Mouse (Mus musculus): ENCODE measurements around the gene Crocc. TPM values are rescaled to one million over a fixed set of nuclear protein-coding genes. Genes with fewer than 3 reads are reported as not detected.

The Crocc gene
- polyA plus RNA-seq, 1 experiment from 2014 or later = 3.0 TPM

DNA sequence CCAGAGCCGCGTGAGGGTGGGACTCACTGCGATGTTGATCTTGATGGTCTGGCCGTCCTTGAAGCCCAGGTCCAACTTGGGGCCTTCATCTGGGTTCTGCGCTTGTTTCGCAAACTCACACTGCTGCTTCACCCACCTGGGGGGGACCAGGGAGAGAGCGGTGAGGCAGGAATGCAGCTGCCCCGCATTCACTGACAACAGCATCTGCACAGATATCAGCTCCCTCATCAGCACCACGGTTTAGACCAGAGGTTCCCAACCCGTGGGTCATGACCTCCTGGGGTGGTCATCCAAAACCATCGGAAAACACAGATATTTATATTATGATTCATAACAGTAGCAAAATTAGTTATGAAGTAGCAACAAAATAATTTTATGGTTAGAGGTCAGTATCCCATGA lies 12.2 kb upstream of the Crocc start:
- Histone ChIP-seq H3K4me3 (replicated peaks; ENCODE audit: low read length) (no peak overlapping the region), H3K36me3 (ENCODE audit: control insufficient read depth, insufficient read depth, low read length) (no peaks in the 10 kb centered on the region), H3K27me3 (ENCODE audit: control insufficient read depth, insufficient read depth, low read length) (no peaks in the 10 kb centered on the region), H3K9me3 (replicated peaks; ENCODE audit: control insufficient read depth, low read length) (no peaks in the 10 kb centered on the region), H3K4me1 (ENCODE audit: control insufficient read depth, insufficient read depth, low read length) (peaks cover 16% of the 10 kb centered on the region), H3K4me2 (ENCODE audit: low read depth, low read length) (no peak overlapping the region), H3K9ac (ENCODE audit: low read length) (no peak overlapping the region), H3K27ac (ENCODE audit: low read length) (no peak overlapping the region)
- ATAC-seq (ENCODE audit: insufficient read depth, low FRiP score) = no peak
- 87% methylated on average over 11 of the region's 11 CpGs for WGBS

- H3K4me2 ChIP-seq (ENCODE audit: low read depth, low read length) = no peak overlapping the region
- no peak for ATAC-seq (ENCODE audit: insufficient read depth, low FRiP score)
- H3K9me3 ChIP-seq (replicated peaks; ENCODE audit: control insufficient read depth, low read length) = no peaks in the 10 kb centered on the region
- H3K9ac ChIP-seq (ENCODE audit: low read length) = no peak overlapping the region
- WGBS = 65% methylated on average over 4 of the region's 4 CpGs
- H3K36me3 ChIP-seq (ENCODE audit: control insufficient read depth, insufficient read depth, low read length) = no peaks in the 10 kb centered on the region; the same call in 1 of the 2 replicates
- no peak overlapping the region for H3K27ac ChIP-seq (ENCODE audit: low read length)
- H3K4me3 ChIP-seq (replicated peaks; ENCODE audit: low read length) = no peak overlapping the region
- no peaks in the 10 kb centered on the region for H3K27me3 ChIP-seq (ENCODE audit: control insufficient read depth, insufficient read depth, low read length)
- peaks cover 9% of the 10 kb centered on the region; the same call in 1 of the 2 replicates for H3K4me1 ChIP-seq (ENCODE audit: control insufficient read depth, insufficient read depth, low read length)
These were observed 9.4 kb upstream of the Crocc start for GRCm38 (mm10) chr4:141069731-141070130.

DNA sequence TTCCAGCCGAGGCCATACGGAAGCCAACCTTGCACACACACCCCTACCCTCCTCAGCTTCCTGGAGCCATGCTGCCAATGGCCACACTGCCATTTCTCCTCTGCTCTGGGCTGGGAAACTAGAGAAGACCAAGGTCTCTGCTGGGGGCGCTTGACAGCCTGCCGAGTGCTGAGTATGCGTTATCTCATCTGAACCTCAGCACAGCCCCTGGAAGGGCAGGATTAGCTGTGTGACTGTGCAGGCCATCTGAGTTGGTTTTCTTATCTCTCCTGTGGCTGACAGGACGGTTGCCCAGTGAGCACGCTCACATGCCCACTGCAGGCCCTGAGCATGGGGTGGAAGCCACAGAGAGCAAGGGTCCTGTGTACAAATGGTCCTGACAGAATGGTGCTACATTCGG lies 8.3 kb upstream of the Crocc start:
- H3K4me3 ChIP-seq (replicated peaks; ENCODE audit: low read length) = no peak overlapping the region
- H3K9ac ChIP-seq (ENCODE audit: low read length) = no peak overlapping the region
- H3K36me3 ChIP-seq (ENCODE audit: control insufficient read depth, insufficient read depth, low read length) = no peaks in the 10 kb centered on the region; the same call in 1 of the 2 replicates
- no peak overlapping the region for H3K4me2 ChIP-seq (ENCODE audit: low read depth, low read length)
- no peak for ATAC-seq (ENCODE audit: insufficient read depth, low FRiP score)
- H3K9me3 ChIP-seq (replicated peaks; ENCODE audit: control insufficient read depth, low read length) = no peaks in the 10 kb centered on the region
- WGBS = 83% methylated on average over 8 of the region's 8 CpGs
- H3K27me3 ChIP-seq (ENCODE audit: control insufficient read depth, insufficient read depth, low read length) = no peaks in the 10 kb centered on the region
- peaks cover 9% of the 10 kb centered on the region; the same call in 1 of the 2 replicates for H3K4me1 ChIP-seq (ENCODE audit: control insufficient read depth, insufficient read depth, low read length)
- H3K27ac ChIP-seq (ENCODE audit: low read length) = no peak overlapping the region

GRCm38 (mm10) chr4:141067516-141068046 lies 7.2 kb upstream of the Crocc start:
- Histone ChIP-seq H3K27me3 (ENCODE audit: control insufficient read depth, insufficient read depth, low read length) (no peaks in the 10 kb centered on the region), H3K4me3 (replicated peaks; ENCODE audit: low read length) (no peak overlapping the region), H3K36me3 (ENCODE audit: control insufficient read depth, insufficient read depth, low read length) (no peaks in the 10 kb centered on the region; the same call in 1 of the 2 replicates), H3K4me1 (ENCODE audit: control insufficient read depth, insufficient read depth, low read length) (peaks cover 9% of the 10 kb centered on the region; the same call in 1 of the 2 replicates), H3K9me3 (replicated peaks; ENCODE audit: control insufficient read depth, low read length) (no peaks in the 10 kb centered on the region), H3K27ac (ENCODE audit: low read length) (no peak overlapping the region), H3K9ac (ENCODE audit: low read length) (peak overlapping the region; percentile 26; the same call in 1 of the 2 replicates), H3K4me2 (ENCODE audit: low read depth, low read length) (no peak overlapping the region)
- 79% methylated on average over 9 of the region's 9 CpGs for WGBS
- no peak for ATAC-seq (ENCODE audit: insufficient read depth, low FRiP score)

- Histone ChIP-seq H3K4me2 (ENCODE audit: low read depth, low read length) (no peak overlapping the region), H3K27ac (ENCODE audit: low read length) (no peak overlapping the region), H3K4me3 (replicated peaks; ENCODE audit: low read length) (no peak overlapping the region), H3K9me3 (replicated peaks; ENCODE audit: control insufficient read depth, low read length) (no peaks in the 10 kb centered on the region), H3K36me3 (ENCODE audit: control insufficient read depth, insufficient read depth, low read length) (no peaks in the 10 kb centered on the region; the same call in 1 of the 2 replicates), H3K9ac (ENCODE audit: low read length) (peak overlapping the region; percentile 26; the same call in 1 of the 2 replicates), H3K4me1 (ENCODE audit: control insufficient read depth, insufficient read depth, low read length) (peaks cover 9% of the 10 kb centered on the region; the same call in 1 of the 2 replicates), H3K27me3 (ENCODE audit: control insufficient read depth, insufficient read depth, low read length) (no peaks in the 10 kb centered on the region)
- 73% methylated on average over 12 of the region's 12 CpGs for WGBS
- ATAC-seq (ENCODE audit: insufficient read depth, low FRiP score) = no peak
These were observed 6.6 kb upstream of the Crocc start for GRCm38 (mm10) chr4:141066709-141067515.

DNA sequence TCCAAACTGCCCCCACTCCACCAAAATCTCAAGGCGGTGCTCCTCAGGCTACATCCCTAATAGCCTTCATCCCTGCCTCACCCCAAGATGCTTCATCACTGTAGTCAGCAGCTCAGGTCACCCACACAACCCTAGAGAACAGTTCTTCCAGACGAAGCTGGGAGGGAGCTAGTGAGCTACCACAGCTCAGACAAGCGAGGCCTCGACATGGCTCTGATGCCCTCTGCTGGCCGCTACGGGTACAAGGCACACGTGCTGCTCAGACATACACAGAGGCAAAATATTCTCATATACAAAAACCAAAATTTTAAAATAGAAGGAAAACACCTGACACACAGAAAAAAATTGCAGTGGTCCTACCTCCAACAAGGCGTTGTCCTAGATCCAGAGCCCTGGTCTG lies 4.8 kb upstream of the Crocc start:
- Histone ChIP-seq H3K9me3 (replicated peaks; ENCODE audit: control insufficient read depth, low read length) (no peaks in the 10 kb centered on the region), H3K4me3 (replicated peaks; ENCODE audit: low read length) (no peak overlapping the region), H3K27ac (ENCODE audit: low read length) (no peak overlapping the region), H3K27me3 (ENCODE audit: control insufficient read depth, insufficient read depth, low read length) (no peaks in the 10 kb centered on the region), H3K4me2 (ENCODE audit: low read depth, low read length) (no peak overlapping the region), H3K36me3 (ENCODE audit: control insufficient read depth, insufficient read depth, low read length) (no peaks in the 10 kb centered on the region; the same call in 1 of the 2 replicates), H3K4me1 (ENCODE audit: control insufficient read depth, insufficient read depth, low read length) (peaks cover 9% of the 10 kb centered on the region; the same call in 1 of the 2 replicates), H3K9ac (ENCODE audit: low read length) (no peak overlapping the region)
- WGBS = 7% methylated on average over 8 of the region's 8 CpGs
- ATAC-seq (ENCODE audit: insufficient read depth, low FRiP score) = no peak

DNA sequence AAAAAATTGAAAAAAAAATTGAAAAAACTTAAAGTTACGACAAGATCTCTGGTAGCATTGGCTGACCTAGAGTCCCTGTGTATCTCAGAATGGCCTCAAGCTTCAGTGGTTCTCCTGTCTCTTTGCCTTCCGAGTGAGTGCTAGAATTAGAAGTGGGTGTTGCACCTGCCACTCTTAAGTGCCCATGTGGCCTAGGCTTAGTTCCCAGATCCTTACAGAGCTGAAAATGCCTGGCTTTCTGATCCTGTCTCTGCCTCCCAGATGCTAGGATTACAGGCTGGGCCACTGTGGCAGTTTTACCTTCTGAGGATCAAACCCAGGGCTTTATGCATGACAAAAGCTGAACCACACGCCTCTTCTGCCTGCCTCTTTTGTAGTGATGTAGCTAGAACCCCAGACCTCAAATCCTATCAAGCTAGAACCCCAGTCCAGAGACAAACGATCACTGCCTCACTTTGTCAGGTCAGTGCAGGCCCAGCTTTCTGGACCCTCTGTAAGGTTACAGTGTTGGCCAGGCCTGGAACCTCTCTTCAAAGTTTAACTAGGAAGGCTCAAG lies 3.8 kb upstream of the Crocc start:
- Histone ChIP-seq H3K4me2 (ENCODE audit: low read depth, low read length) (no peak overlapping the region), H3K4me3 (replicated peaks; ENCODE audit: low read length) (no peak overlapping the region), H3K9ac (ENCODE audit: low read length) (no peak overlapping the region), H3K36me3 (ENCODE audit: control insufficient read depth, insufficient read depth, low read length) (no peaks in the 10 kb centered on the region; the same call in 1 of the 2 replicates), H3K4me1 (ENCODE audit: control insufficient read depth, insufficient read depth, low read length) (peaks cover 16% of the 10 kb centered on the region), H3K9me3 (replicated peaks; ENCODE audit: control insufficient read depth, low read length) (no peaks in the 10 kb centered on the region), H3K27ac (ENCODE audit: low read length) (no peak overlapping the region), H3K27me3 (ENCODE audit: control insufficient read depth, insufficient read depth, low read length) (no peaks in the 10 kb centered on the region)
- 86% methylated on average over 4 of the region's 4 CpGs for WGBS
- ATAC-seq (ENCODE audit: insufficient read depth, low FRiP score) = no peak

DNA sequence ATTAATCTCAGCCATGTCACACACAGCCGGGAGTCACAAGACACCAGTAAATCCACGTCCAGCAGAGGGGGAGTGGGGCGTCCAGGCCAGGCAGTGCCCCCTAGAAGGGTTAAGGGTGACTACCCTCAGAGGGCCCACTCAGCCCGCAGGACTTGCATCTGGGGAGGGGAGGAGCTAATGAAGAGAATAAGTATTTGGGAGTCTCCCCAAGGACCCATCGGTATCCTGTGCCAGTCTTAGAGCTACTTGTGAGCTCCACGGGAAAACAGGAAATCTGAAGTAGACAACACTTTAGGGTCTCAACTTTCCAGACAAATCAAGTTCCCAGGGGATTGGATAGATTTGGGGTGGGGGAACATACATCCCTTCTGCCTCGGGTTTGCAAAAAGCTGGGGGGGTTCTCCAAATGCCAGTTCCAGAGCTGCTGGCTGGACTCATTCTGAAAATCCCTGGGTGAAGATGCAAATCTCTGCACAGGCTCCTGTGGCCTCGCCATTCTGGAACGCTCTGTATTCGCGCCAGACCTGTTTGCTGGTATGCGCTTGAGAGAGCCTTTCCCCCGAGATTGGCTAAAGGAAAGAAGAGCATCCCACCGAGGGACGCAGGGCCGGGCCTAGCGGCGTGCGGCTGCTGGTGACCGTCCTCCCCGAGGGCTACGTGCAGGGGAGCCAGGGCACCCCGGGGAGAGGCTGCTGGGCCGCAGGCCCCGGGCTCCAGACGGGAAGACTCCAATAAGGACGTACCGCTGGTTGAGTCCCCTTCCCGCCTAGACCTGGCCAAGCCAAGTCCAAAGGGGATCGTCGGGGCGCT lies 529 bp downstream of the Crocc start:
- Histone ChIP-seq H3K4me1 (ENCODE audit: control insufficient read depth, insufficient read depth, low read length) (peaks cover 7% of the 10 kb centered on the region; the same call in 1 of the 2 replicates), H3K9me3 (replicated peaks; ENCODE audit: control insufficient read depth, low read length) (no peaks in the 10 kb centered on the region), H3K9ac (ENCODE audit: low read length) (peak overlapping the region; percentile 91), H3K4me3 (replicated peaks; ENCODE audit: low read length) (peak overlapping the region; percentile 71), H3K4me2 (ENCODE audit: low read depth, low read length) (peak overlapping the region; percentile 80), H3K27me3 (ENCODE audit: control insufficient read depth, insufficient read depth, low read length) (no peaks in the 10 kb centered on the region), H3K27ac (ENCODE audit: low read length) (peak overlapping the region; percentile 91), H3K36me3 (ENCODE audit: control insufficient read depth, insufficient read depth, low read length) (no peaks in the 10 kb centered on the region)
- peak; percentile 48; the same call in 1 of the 2 replicates for ATAC-seq (ENCODE audit: insufficient read depth, low FRiP score)
- WGBS = 2% methylated on average over 32 of the region's 32 CpGs

All from stomach, embryonic 16.5 days (tissue).